Mouse (Mus musculus): ENCODE measurements at regions not wholly inside any gene's neighbourhood (a gene's known extent, or its start where the extent isn't known, plus 50 kb on each side); places are given as distances from the start of the nearest gene placed in this dataset.

- Histone ChIP-seq H3K9me3 (replicated peaks) (no peaks in the 10 kb centered on the region), H3K4me2 (no peak overlapping the region), H3K27ac (replicated peaks) (no peak overlapping the region), H3K4me1 (0 out of 2 replicates have a peak, but pooled peaks cover 5% of the 10 kb centered on the region), H3K4me3 (replicated peaks) (no peak overlapping the region), H3K27me3 (replicated peaks) (no peaks in the 10 kb centered on the region), H3K36me3 (no peaks in the 10 kb centered on the region), H3K9ac (replicated peaks) (no peak overlapping the region)
- no peak for ATAC-seq (ENCODE audit: low FRiP score)
- WGBS = 85% methylated on average over 3 of the region's 3 CpGs
Measured at GRCm38 (mm10) chr1:137372236-137372635, 412.0 kb upstream of the Nr5a2 start.

GRCm38 (mm10) chr1:137364396-137364795 is 404.1 kb upstream of the Nr5a2 start:
- H3K4me3 ChIP-seq (replicated peaks) = no peak overlapping the region
- no peaks in the 10 kb centered on the region for H3K36me3 ChIP-seq
- ATAC-seq (ENCODE audit: low FRiP score) = no peak
- H3K27me3 ChIP-seq (replicated peaks) = no peaks in the 10 kb centered on the region
- no peak overlapping the region for H3K27ac ChIP-seq (replicated peaks)
- no peak overlapping the region for H3K9ac ChIP-seq (replicated peaks)
- H3K4me2 ChIP-seq = no peak overlapping the region
- H3K9me3 ChIP-seq (replicated peaks) = no peaks in the 10 kb centered on the region
- no peaks in the 10 kb centered on the region for H3K4me1 ChIP-seq

- ATAC-seq (ENCODE audit: low FRiP score) = no peak
- WGBS = 96% methylated on average over 2 of the region's 2 CpGs
Measured at GRCm38 (mm10) chr1:137363969-137364368, 403.7 kb upstream of the Nr5a2 start.

GRCm38 (mm10) chr1:137363561-137363960 is 403.3 kb upstream of the Nr5a2 start:
- no peak overlapping the region for H3K9ac ChIP-seq (replicated peaks)
- no peak overlapping the region for H3K4me2 ChIP-seq
- H3K4me3 ChIP-seq (replicated peaks) = no peak overlapping the region
- no peaks in the 10 kb centered on the region for H3K9me3 ChIP-seq (replicated peaks)
- no peak for ATAC-seq (ENCODE audit: low FRiP score)
- WGBS = 81% methylated on average over 1 of the region's 1 CpGs
- H3K27me3 ChIP-seq (replicated peaks) = no peaks in the 10 kb centered on the region
- H3K27ac ChIP-seq (replicated peaks) = no peak overlapping the region
- H3K4me1 ChIP-seq = no peaks in the 10 kb centered on the region
- H3K36me3 ChIP-seq = no peaks in the 10 kb centered on the region

More at GRCm38 (mm10) chr1:137363969-137364368, 403.7 kb upstream of the Nr5a2 start:
- Histone ChIP-seq H3K36me3 (no peaks in the 10 kb centered on the region), H3K27me3 (replicated peaks) (no peaks in the 10 kb centered on the region), H3K9me3 (replicated peaks) (no peaks in the 10 kb centered on the region), H3K4me1 (no peaks in the 10 kb centered on the region), H3K4me2 (no peak overlapping the region), H3K27ac (replicated peaks) (no peak overlapping the region), H3K4me3 (replicated peaks) (no peak overlapping the region), H3K9ac (replicated peaks) (no peak overlapping the region)

- Histone ChIP-seq H3K4me1 (no peaks in the 10 kb centered on the region), H3K9me3 (replicated peaks) (no peaks in the 10 kb centered on the region), H3K36me3 (no peaks in the 10 kb centered on the region), H3K4me3 (replicated peaks) (no peak overlapping the region), H3K4me2 (no peak overlapping the region), H3K9ac (replicated peaks) (no peak overlapping the region), H3K27me3 (replicated peaks) (no peaks in the 10 kb centered on the region), H3K27ac (replicated peaks) (0 out of 2 replicates have a peak overlapping the region, but pooled peaks have one; percentile 23)
- 55% methylated on average over 16 of the region's 16 CpGs for WGBS
- no peak; the same call in 1 of the 2 replicates for ATAC-seq (ENCODE audit: low FRiP score)
Measured at GRCm38 (mm10) chr1:137360688-137361570, 400.7 kb upstream of the Nr5a2 start.

- ATAC-seq (ENCODE audit: low FRiP score) = no peak
- 38% methylated on average over 4 of the region's 4 CpGs for WGBS
Measured at GRCm38 (mm10) chr1:137355941-137356512, 395.8 kb upstream of the Nr5a2 start.

GRCm38 (mm10) chr1:137352390-137353027 is 392.3 kb upstream of the Nr5a2 start:
- Histone ChIP-seq H3K9me3 (replicated peaks) (no peaks in the 10 kb centered on the region), H3K9ac (replicated peaks) (no peak overlapping the region), H3K27me3 (replicated peaks) (no peaks in the 10 kb centered on the region), H3K4me2 (no peak overlapping the region), H3K27ac (replicated peaks) (no peak overlapping the region), H3K36me3 (no peaks in the 10 kb centered on the region), H3K4me1 (no peaks in the 10 kb centered on the region), H3K4me3 (replicated peaks) (no peak overlapping the region)
- ATAC-seq (ENCODE audit: low FRiP score) = no peak
- 89% methylated on average over 5 of the region's 5 CpGs for WGBS

More at GRCm38 (mm10) chr1:137355941-137356512, 395.8 kb upstream of the Nr5a2 start:
- Histone ChIP-seq H3K27me3 (replicated peaks) (no peaks in the 10 kb centered on the region), H3K4me3 (replicated peaks) (no peak overlapping the region), H3K4me1 (no peaks in the 10 kb centered on the region), H3K36me3 (no peaks in the 10 kb centered on the region), H3K9ac (replicated peaks) (no peak overlapping the region), H3K27ac (replicated peaks) (no peak overlapping the region), H3K4me2 (no peak overlapping the region), H3K9me3 (replicated peaks) (no peaks in the 10 kb centered on the region)

GRCm38 (mm10) chr1:137334137-137334536 is 373.9 kb upstream of the Nr5a2 start:
- Histone ChIP-seq H3K4me2 (no peak overlapping the region), H3K27ac (replicated peaks) (no peak overlapping the region), H3K27me3 (replicated peaks) (no peaks in the 10 kb centered on the region), H3K9ac (replicated peaks) (no peak overlapping the region), H3K36me3 (no peaks in the 10 kb centered on the region), H3K9me3 (replicated peaks) (no peaks in the 10 kb centered on the region), H3K4me3 (replicated peaks) (no peak overlapping the region), H3K4me1 (peaks cover 12% of the 10 kb centered on the region)
- no peak for ATAC-seq (ENCODE audit: low FRiP score)
- 96% methylated on average over 2 of the region's 2 CpGs for WGBS

- peak overlapping the region; percentile 23; the same call in 1 of the 2 replicates for H3K4me2 ChIP-seq
- peaks cover 12% of the 10 kb centered on the region for H3K4me1 ChIP-seq
- H3K9ac ChIP-seq (replicated peaks) = no peak overlapping the region
- 0 out of 2 replicates have a peak overlapping the region, but pooled peaks have one; percentile 33 for H3K27ac ChIP-seq (replicated peaks)
- H3K9me3 ChIP-seq (replicated peaks) = no peaks in the 10 kb centered on the region
- H3K4me3 ChIP-seq (replicated peaks) = no peak overlapping the region
- H3K27me3 ChIP-seq (replicated peaks) = no peaks in the 10 kb centered on the region
- no peaks in the 10 kb centered on the region for H3K36me3 ChIP-seq
- 26% methylated on average over 8 of the region's 8 CpGs for WGBS
- peak; percentile 94 for ATAC-seq (ENCODE audit: low FRiP score)
Measured at GRCm38 (mm10) chr1:137332108-137332769, 372.0 kb upstream of the Nr5a2 start.

- 36% methylated on average over 5 of the region's 5 CpGs for WGBS
- Histone ChIP-seq H3K4me2 (peak overlapping the region; percentile 23; the same call in 1 of the 2 replicates), H3K9ac (replicated peaks) (no peak overlapping the region), H3K27ac (replicated peaks) (0 out of 2 replicates have a peak overlapping the region, but pooled peaks have one; percentile 33), H3K9me3 (replicated peaks) (no peaks in the 10 kb centered on the region), H3K4me1 (peaks cover 12% of the 10 kb centered on the region), H3K36me3 (no peaks in the 10 kb centered on the region), H3K4me3 (replicated peaks) (no peak overlapping the region), H3K27me3 (replicated peaks) (no peaks in the 10 kb centered on the region)
- ATAC-seq (ENCODE audit: low FRiP score) = no peak
Measured at GRCm38 (mm10) chr1:137331746-137332107, 371.5 kb upstream of the Nr5a2 start.

GRCm38 (mm10) chr1:137330634-137331033 is 370.4 kb upstream of the Nr5a2 start:
- H3K9ac ChIP-seq (replicated peaks) = no peak overlapping the region
- ATAC-seq (ENCODE audit: low FRiP score) = no peak
- H3K9me3 ChIP-seq (replicated peaks) = no peaks in the 10 kb centered on the region
- WGBS = 25% methylated on average over 3 of the region's 3 CpGs
- no peak overlapping the region for H3K4me3 ChIP-seq (replicated peaks)
- H3K4me1 ChIP-seq = peaks cover 12% of the 10 kb centered on the region
- H3K27me3 ChIP-seq (replicated peaks) = no peaks in the 10 kb centered on the region
- H3K27ac ChIP-seq (replicated peaks) = no peak overlapping the region
- no peaks in the 10 kb centered on the region for H3K36me3 ChIP-seq
- no peak overlapping the region for H3K4me2 ChIP-seq

All from neural tube, embryonic 15.5 days (tissue).